In genomic region chr1:192745240-192746101, GRCm38 (mm10) we compare ENCODE assay signal across 7 mouse cellular contexts. TPM values are rescaled to one million over a fixed set of nuclear protein-coding genes. Genes with fewer than 3 reads are reported as not detected.
DNase-seq lines count a peak whose midpoint lies in the region; ATAC-seq and TF ChIP-seq lines count a peak whose summit lies in the region.

No protein-coding gene starts in this region.

- DNase-seq in left cerebral cortex, postnatal 4 days = peak; percentile 44
- DNase-seq in left cerebral cortex, postnatal 36 days (ENCODE audit: low spot score in 2 of 2) = no peak
- DNase-seq in Muller cell, postnatal 12 days (ENCODE audit: inconsistent ontology term) = peak; percentile 37
- no peak for DNase-seq in brain, embryonic 14.5 days (ENCODE audit: low read depth)
- peak; percentile 57 for DNase-seq in lung, postnatal 25 days (ENCODE audit: low spot score)

- H3K4me3 ChIP-seq in intestine, embryonic 15.5 days (replicated peaks) = no peak overlapping the region
- H3K4me3 ChIP-seq in testis, adult 2 months (ENCODE audit: control insufficient read depth, low read depth, low read length) = no peak overlapping the region

- no peaks in the 10 kb centered on the region for H3K27me3 ChIP-seq in intestine, embryonic 15.5 days (replicated peaks)
- H3K27me3 ChIP-seq in testis, adult 2 months (ENCODE audit: control insufficient read depth, insufficient read depth, low read length) = no peaks in the 10 kb centered on the region

- intact Hi-C loops in left cerebral cortex, postnatal 4 days (cut with DNase I) = no loop called here
- intact Hi-C loops in left cerebral cortex, postnatal 36 days (cut with DNase I) = no loop called here

- no peaks in the 10 kb centered on the region for H3K36me3 ChIP-seq in intestine, embryonic 15.5 days
- no peaks in the 10 kb centered on the region for H3K36me3 ChIP-seq in testis, adult 2 months (ENCODE audit: control insufficient read depth, insufficient read depth, low read length)

- H3K4me2 ChIP-seq in intestine, embryonic 15.5 days (replicated peaks) = no peak overlapping the region

- no peak overlapping the region for H3K9ac ChIP-seq in intestine, embryonic 15.5 days

- WGBS in intestine, embryonic 15.5 days = 20% methylated on average over 16 of the region's 16 CpGs

- no peak overlapping the region for H3K27ac ChIP-seq in intestine, embryonic 15.5 days
- no peak overlapping the region for H3K27ac ChIP-seq in testis, adult 2 months (ENCODE audit: control insufficient read depth, insufficient read depth, low read depth, low read length)

- peak; percentile 62 for TF ChIP-seq CTCF in brain, embryonic 14.5 days (IDR thresholded peaks at IDR 0.05; ENCODE audit: borderline replicate concordance, extremely low read depth, insufficient read depth, insufficient read length)
- TF ChIP-seq CTCF in testis, adult 2 months (IDR thresholded peaks at IDR 0.05; ENCODE audit: control insufficient read depth, insufficient read depth, insufficient replicate concordance, low read depth, low read length) = peak; percentile 92; the same call in 1 of the 2 replicates

- TF ChIP-seq POLR2A in brain, embryonic 14.5 days (IDR thresholded peaks at IDR 0.05; ENCODE audit: borderline replicate concordance, extremely low read depth, insufficient read depth, insufficient read length, poor library complexity, severe bottlenecking) = no peak
- peak; percentile 51; the same call in 1 of the 2 replicates for TF ChIP-seq POLR2A in testis, adult 2 months (IDR thresholded peaks at IDR 0.05; ENCODE audit: control insufficient read depth, low read depth, low read length)

- no peaks in the 10 kb centered on the region for H3K4me1 ChIP-seq in intestine, embryonic 15.5 days (replicated peaks)
- no peaks in the 10 kb centered on the region for H3K4me1 ChIP-seq in testis, adult 2 months (ENCODE audit: control insufficient read depth, insufficient read depth, low read length)

- ATAC-seq in intestine, embryonic 15.5 days = peak; percentile 75

- no peaks in the 10 kb centered on the region for H3K9me3 ChIP-seq in intestine, embryonic 15.5 days

RNA-seq across cellular contexts. Expression of gene Hhat, which starts 25.6 kb away (rescaled TPM):
- 1 to 10 TPM; 3.1 to 3.5 TPM for total RNA-seq in left cerebral cortex, postnatal 4 days (2021)
- 1 to 10 TPM; 1.2 to 2.3 TPM for total RNA-seq in left cerebral cortex, postnatal 36 days (2021)
- polyA plus RNA-seq in brain, embryonic 14.5 days (2012; rRNA removed) = 3.8 TPM in 2 replicates
- 9.2 and 9.7 TPM in 2 replicates for polyA plus RNA-seq in intestine, embryonic 15.5 days (2015; fragmentation: Nextera tagmentation; extraction: Ambion mirVana)
- polyA plus RNA-seq in testis, adult 2 months (2012; rRNA removed) = 4.0 and 4.4 TPM in 2 replicates

Comparison
In these comparisons a context has a peak if more than half of its experiments do, and no peak if none do; other contexts are left out.
1. DNase-seq: peak in left cerebral cortex, postnatal 4 days (single experiment), Muller cell, postnatal 12 days (single experiment) and lung, postnatal 25 days (single experiment); none in left cerebral cortex, postnatal 36 days (0 of 2) and brain, embryonic 14.5 days (single experiment).